Mouse (Mus musculus) heart, embryonic 14.5 days (tissue): ENCODE data around the gene Eml1. TPM values are rescaled to one million over a fixed set of nuclear protein-coding genes. Genes with fewer than 3 reads are reported as not detected.

Experiments
- ATAC-seq: fragments of 200-750 bp; cut with Nextera tagmentation; 2 replicates; pipeline ENCODE4 v1.8.0; 2017; ENCODE audit warnings: low read depth, moderate TSS enrichment; ENCODE audit not compliant: insufficient number of reproducible peaks, insufficient read depth, low FRiP score
- H3K27ac ChIP-seq, 2 experiments: fragments of 200-500 bp in 1 of 2; fragments of 300-500 bp in 1 of 2; sonication (generic) in 1 of 2; replicated peaks in 1 of 2; 2 replicates each; pipeline ENCODE4 v1.5.1; 2012 to 2014; ENCODE audit warnings: low read depth in 2 of 2, low read length in 2 of 2, control low read depth in 1 of 2, mild to moderate bottlenecking in 1 of 2, mixed read lengths in 1 of 2; ENCODE audit not compliant: control insufficient read depth in 1 of 2, insufficient read depth in 1 of 2
- H3K27me3 ChIP-seq: fragments of 300-500 bp; sonication (generic); 2 replicates; pipeline ENCODE4 v1.6.1; 2014; ENCODE audit warnings: mild to moderate bottlenecking, low read length, control low read depth; ENCODE audit not compliant: control insufficient read depth, insufficient read depth
- H3K36me3 ChIP-seq: fragments of 300-500 bp; sonication (generic); 2 replicates; pipeline ENCODE4 v1.6.1; 2014; ENCODE audit warnings: mild to moderate bottlenecking, control low read depth, low read length, mixed read lengths; ENCODE audit not compliant: control insufficient read depth, insufficient read depth
- H3K4me1 ChIP-seq, 2 experiments: fragments of 200-500 bp in 1 of 2; fragments of 300-500 bp in 1 of 2; sonication (generic) in 1 of 2; 2 replicates each; pipeline ENCODE4 v1.6.1; 2012 to 2014; ENCODE audit warnings: low read length in 2 of 2, control low read depth in 1 of 2, mixed read lengths in 1 of 2; ENCODE audit not compliant: control insufficient read depth in 2 of 2, insufficient read depth in 2 of 2
- H3K4me2 ChIP-seq: fragments of 300-500 bp; sonication (generic); 2 replicates; pipeline ENCODE4 v1.6.1; 2014; ENCODE audit warnings: mild to moderate bottlenecking, low read length
- H3K4me3 ChIP-seq, 2 experiments: fragments of 200-500 bp in 1 of 2; fragments of 300-500 bp in 1 of 2; sonication (generic) in 1 of 2; 2 replicates each; pipeline ENCODE4 v1.5.1; 2012 to 2014; ENCODE audit warnings: low read length in 2 of 2, mild to moderate bottlenecking in 2 of 2, control low read depth in 1 of 2, low read depth in 1 of 2, moderate library complexity in 1 of 2; ENCODE audit not compliant: control insufficient read depth in 1 of 2, insufficient read depth in 1 of 2
- H3K9ac ChIP-seq: fragments of 300-500 bp; sonication (generic); 2 replicates; pipeline ENCODE4 v1.6.1; 2014; ENCODE audit warnings: mild to moderate bottlenecking, low read length
- H3K9me3 ChIP-seq: fragments of 300-500 bp; sonication (generic); 2 replicates; pipeline ENCODE4 v1.6.1; 2016; ENCODE audit warnings: low read length, control low read depth; ENCODE audit not compliant: control insufficient read depth
- WGBS: fragments of 180-500 bp; shearing (Covaris S2); extraction: QIAGEN DNeasy Blood & Tissue Kit; methylation state at CpG from one replicate; pipeline ENCODE4 v1.1.7; 2014; 5-methylcytosine and 5-hydroxymethylcytosine counted together
- polyA plus RNA-seq: library from polyadenylated mRNA; unstranded; fragments of >200 nt; fragmentation: Nextera tagmentation; extraction: Ambion mirVana; gene quantifications from 2 replicates; pipeline ENCODE4 v1.2.1, GENCODE M21; 2014

The Eml1 gene
- polyA plus RNA-seq, 1 experiment from 2014 or later: 77.2 TPM

DNA sequence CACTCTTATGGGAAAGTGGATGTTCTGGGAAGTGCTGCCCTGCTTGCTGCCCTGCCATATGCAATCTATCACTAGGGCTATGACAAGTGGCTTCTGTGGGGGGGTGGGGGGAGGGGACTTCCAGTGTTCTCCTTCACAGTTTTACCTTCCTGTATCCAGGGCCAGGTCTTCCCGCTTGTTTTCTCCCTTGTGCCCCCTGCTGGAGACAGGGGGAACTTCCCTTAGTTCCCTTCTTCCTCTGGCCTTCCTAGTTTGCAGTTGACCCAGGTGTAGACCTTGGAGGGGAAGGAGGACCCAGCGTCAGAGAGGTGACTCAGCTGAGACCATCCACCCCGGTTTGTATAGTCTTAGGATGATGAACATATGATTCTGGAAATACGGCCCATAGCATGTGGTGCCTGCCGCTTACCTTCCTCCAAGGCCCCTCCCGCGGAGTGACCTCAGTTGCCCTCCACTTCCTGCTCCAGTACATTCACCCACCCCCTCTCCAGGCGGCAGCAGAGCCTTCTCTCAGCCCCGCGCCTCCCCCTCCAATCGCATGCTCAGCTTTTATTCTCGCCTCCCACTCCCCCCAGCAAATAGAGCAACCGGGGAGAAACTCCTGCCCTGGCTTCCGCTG is 32.1 kb upstream of the Eml1 start:
- no peak overlapping the region for H3K27ac ChIP-seq
- no peak overlapping the region for H3K4me3 ChIP-seq
- H3K4me1 ChIP-seq: peaks cover 6 to 10% of the 10 kb centered on the region in 2 experiments; a peak in 2 of 4 replicates
- no peaks in the 10 kb centered on the region for H3K36me3 ChIP-seq
- no peak overlapping the region for H3K4me2 ChIP-seq
- ATAC-seq: no peak
- peaks cover 20% of the 10 kb centered on the region; the same call in 1 of the 2 replicates for H3K27me3 ChIP-seq
- H3K9me3 ChIP-seq: no peaks in the 10 kb centered on the region
- WGBS: 19% methylated on average over 13 of the region's 14 CpGs
- H3K9ac ChIP-seq: no peak overlapping the region

GRCm38 (mm10) chr12:108348151-108348550 is 22.6 kb upstream of the Eml1 start:
- H3K9me3 ChIP-seq: no peaks in the 10 kb centered on the region
- peaks cover 22% of the 10 kb centered on the region for H3K27me3 ChIP-seq
- no peak for ATAC-seq
- no peak overlapping the region for H3K9ac ChIP-seq
- no peaks in the 10 kb centered on the region for H3K36me3 ChIP-seq
- H3K4me3 ChIP-seq: no peak overlapping the region
- H3K4me2 ChIP-seq: no peak overlapping the region
- 0 out of 4 replicates have a peak, but pooled peaks cover 0 to 6% of the 10 kb centered on the region in 2 experiments for H3K4me1 ChIP-seq
- 72% methylated on average over 8 of the region's 8 CpGs for WGBS
- H3K27ac ChIP-seq: no peak overlapping the region

GRCm38 (mm10) chr12:108349026-108349425 is 21.7 kb upstream of the Eml1 start:
- Histone ChIP-seq H3K36me3 (no peaks in the 10 kb centered on the region), H3K4me2 (no peak overlapping the region), H3K4me3 (no peak overlapping the region), H3K27me3 (peaks cover 31% of the 10 kb centered on the region), H3K9me3 (no peaks in the 10 kb centered on the region), H3K9ac (no peak overlapping the region), H3K4me1 (0 out of 4 replicates have a peak, but pooled peaks cover 0 to 6% of the 10 kb centered on the region in 2 experiments), H3K27ac (no peak overlapping the region)
- 64% methylated on average over 5 of the region's 5 CpGs for WGBS
- ATAC-seq: no peak

GRCm38 (mm10) chr12:108350931-108351330 is 19.8 kb upstream of the Eml1 start:
- H3K27me3 ChIP-seq: peaks cover 36% of the 10 kb centered on the region
- 81% methylated on average over 10 of the region's 10 CpGs for WGBS
- H3K4me2 ChIP-seq: no peak overlapping the region
- H3K9me3 ChIP-seq: peaks cover 3% of the 10 kb centered on the region; the same call in 1 of the 2 replicates
- H3K9ac ChIP-seq: no peak overlapping the region
- 0 out of 4 replicates have a peak, but pooled peaks cover 0 to 6% of the 10 kb centered on the region in 2 experiments for H3K4me1 ChIP-seq
- no peaks in the 10 kb centered on the region for H3K36me3 ChIP-seq
- no peak overlapping the region for H3K4me3 ChIP-seq
- no peak overlapping the region for H3K27ac ChIP-seq
- ATAC-seq: no peak

GRCm38 (mm10) chr12:108352371-108353136 is 18.2 kb upstream of the Eml1 start:
- H3K4me2 ChIP-seq: peak overlapping the region; percentile 54
- no peak for ATAC-seq
- H3K9ac ChIP-seq: no peak overlapping the region
- peaks cover 4% of the 10 kb centered on the region; the same call in 1 of the 2 replicates for H3K9me3 ChIP-seq
- peak overlapping the region; percentile 0 to 23; a peak in 3 of 4 replicates for H3K4me3 ChIP-seq
- 9% methylated on average over 35 of the region's 35 CpGs for WGBS
- H3K4me1 ChIP-seq: 0 out of 4 replicates have a peak, but pooled peaks cover 0 to 6% of the 10 kb centered on the region in 2 experiments
- no peaks in the 10 kb centered on the region for H3K36me3 ChIP-seq
- no peak overlapping the region for H3K27ac ChIP-seq
- peaks cover 36% of the 10 kb centered on the region for H3K27me3 ChIP-seq

GRCm38 (mm10) chr12:108354284-108354683 is 16.5 kb upstream of the Eml1 start:
- H3K27ac ChIP-seq: no peak overlapping the region
- no peak overlapping the region for H3K4me3 ChIP-seq
- H3K9me3 ChIP-seq: peaks cover 4% of the 10 kb centered on the region; the same call in 1 of the 2 replicates
- H3K27me3 ChIP-seq: peaks cover 36% of the 10 kb centered on the region
- ATAC-seq: no peak
- 52% methylated on average over 2 of the region's 2 CpGs for WGBS
- no peak overlapping the region for H3K9ac ChIP-seq
- H3K4me2 ChIP-seq: no peak overlapping the region
- H3K36me3 ChIP-seq: no peaks in the 10 kb centered on the region
- H3K4me1 ChIP-seq: 0 out of 4 replicates have a peak, but pooled peaks cover 0 to 6% of the 10 kb centered on the region in 2 experiments

DNA sequence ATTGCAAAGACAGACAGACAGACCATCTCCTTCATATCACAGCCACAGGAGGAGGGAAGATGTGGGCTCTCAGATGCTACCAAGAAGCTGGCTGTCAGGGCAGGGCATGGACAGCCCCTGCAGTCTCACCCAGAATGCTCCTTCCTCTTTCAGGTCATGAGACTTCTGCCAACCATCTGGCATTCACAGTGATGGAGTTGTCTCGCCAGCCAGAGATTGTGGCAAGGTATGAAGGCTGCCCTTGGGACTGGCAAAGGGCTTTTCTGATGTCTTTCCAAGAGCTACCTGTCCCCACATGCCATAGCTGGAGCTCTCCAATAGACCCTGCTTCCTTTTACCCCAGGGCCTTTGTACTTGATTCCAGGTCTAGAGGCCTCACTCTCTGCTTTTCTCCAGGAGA is 15.5 kb upstream of the Eml1 start:
- peaks cover 36% of the 10 kb centered on the region for H3K27me3 ChIP-seq
- H3K27ac ChIP-seq: no peak overlapping the region
- ATAC-seq: no peak
- H3K9ac ChIP-seq: no peak overlapping the region
- no peak overlapping the region for H3K4me3 ChIP-seq
- 62% methylated on average over 1 of the region's 1 CpGs for WGBS
- H3K36me3 ChIP-seq: no peaks in the 10 kb centered on the region
- 0 out of 4 replicates have a peak, but pooled peaks cover 0 to 6% of the 10 kb centered on the region in 2 experiments for H3K4me1 ChIP-seq
- peaks cover 4% of the 10 kb centered on the region; the same call in 1 of the 2 replicates for H3K9me3 ChIP-seq
- no peak overlapping the region for H3K4me2 ChIP-seq
